Mouse (Mus musculus) lung, adult 2 months (tissue): Measurements from ENCODE around the gene Nhlrc1. TPM values are rescaled to one million over a fixed set of nuclear protein-coding genes. Genes with fewer than 3 reads are reported as not detected.
A peak's percentile ranks its signal among the peaks of the same experiment; 100 is the strongest.

Experiments used
- DNase-seq: peaks from one replicate; pipeline ENCODE4 v3.0.0; 2022
- H3K4me1 ChIP-seq: fragments of 200-500 bp; 2 replicates; pipeline ENCODE4 v1.6.1; 2011; ENCODE audit warnings: low read length; ENCODE audit not compliant: control insufficient read depth, insufficient read depth
- H3K4me3 ChIP-seq: fragments of 200-500 bp; replicated peaks from 2 replicates; pipeline ENCODE3; 2011; ENCODE audit warnings: low read depth, mild to moderate bottlenecking, control low read depth, low read length; ENCODE audit errors: extremely low read depth
- CTCF ChIP-seq: fragments of 200-500 bp; IDR thresholded peaks from 2 replicates; pipeline ENCODE4 v1.5.1; 2011; ENCODE audit warnings: mild to moderate bottlenecking, low read length, control low read depth; ENCODE audit not compliant: insufficient read depth
- POLR2A ChIP-seq: fragments of 200-500 bp; IDR thresholded peaks from 2 replicates; pipeline ENCODE4 v1.6.1; 2011; ENCODE audit warnings: low read depth, mild to moderate bottlenecking, control low read depth, low read length, borderline replicate concordance; ENCODE audit errors: extremely low read depth
- WGBS: fragments of 180-500 bp; shearing (Covaris S2); methylation state at CpG from one replicate; pipeline ENCODE4 v1.1.7; 2018; 5-methylcytosine and 5-hydroxymethylcytosine counted together
- polyA plus RNA-seq: library from polyadenylated mRNA; depleted of rRNA; stranded (reverse); fragments of >200 nt; gene quantifications from 2 replicates; pipeline ENCODE4 v1.2.3, GENCODE M21; 2012; rRNA removed

Nhlrc1 gene
- polyA plus RNA-seq, 1 experiment = 4.4 TPM

GRCm38 (mm10) chr13:46983878-46984277, 30.8 kb downstream of the Nhlrc1 start:
- TF ChIP-seq CTCF (no peak), POLR2A (no peak)

GRCm38 (mm10) chr13:46979836-46980490, 34.7 kb downstream of the Nhlrc1 start:
- Histone ChIP-seq H3K4me1 (peaks cover 17% of the 10 kb centered on the region), H3K4me3 (no peak overlapping the region)
- no peak for TF ChIP-seq CTCF
- TF ChIP-seq POLR2A = no peak
- 18% methylated on average over 13 of the region's 13 CpGs for WGBS
- peak; percentile 36 for DNase-seq

More at GRCm38 (mm10) chr13:46983878-46984277, 30.8 kb downstream of the Nhlrc1 start:
- WGBS = 65% methylated on average over 2 of the region's 2 CpGs
- Histone ChIP-seq H3K4me1 (peaks cover 22% of the 10 kb centered on the region), H3K4me3 (no peak overlapping the region)
- DNase-seq = no peak

- H3K4me1 ChIP-seq = peaks cover 12% of the 10 kb centered on the region
- DNase-seq = no peak
- 70% methylated on average over 7 of the region's 7 CpGs for WGBS
- TF ChIP-seq POLR2A (no peak), CTCF (no peak)
- no peak overlapping the region for H3K4me3 ChIP-seq
Measured at GRCm38 (mm10) chr13:46976532-46976931, 38.1 kb downstream of the Nhlrc1 start.

- no peak for DNase-seq
- TF ChIP-seq CTCF = no peak
- TF ChIP-seq POLR2A = no peak
- Histone ChIP-seq H3K4me1 (peaks cover 14% of the 10 kb centered on the region), H3K4me3 (no peak overlapping the region)
- 18% methylated on average over 4 of the region's 4 CpGs for WGBS
Measured at GRCm38 (mm10) chr13:46975930-46976329, 38.7 kb downstream of the Nhlrc1 start.

GRCm38 (mm10) chr13:46975031-46975551, 39.6 kb downstream of the Nhlrc1 start:
- TF ChIP-seq CTCF (no peak), POLR2A (no peak)
- H3K4me3 ChIP-seq = no peak overlapping the region
- peaks cover 11% of the 10 kb centered on the region for H3K4me1 ChIP-seq
- whole genome bisulfite sequencing = 51% methylated on average over 14 of the region's 14 CpGs
- no peak for DNase-seq

- WGBS = 21% methylated on average over 10 of the region's 10 CpGs
- Histone ChIP-seq H3K4me3 (peak overlapping the region; percentile 36), H3K4me1 (peaks cover 7% of the 10 kb centered on the region; the same call in 1 of the 2 replicates)
- peak; percentile 35 for DNase-seq
- no peak for TF ChIP-seq POLR2A
Measured at GRCm38 (mm10) chr13:46970286-46970945, 44.2 kb downstream of the Nhlrc1 start.

- WGBS = 90% methylated on average over 2 of the region's 2 CpGs
- Histone ChIP-seq H3K4me1 (peaks cover 7% of the 10 kb centered on the region; the same call in 1 of the 2 replicates), H3K4me3 (no peak overlapping the region)
- DNase-seq = no peak
- TF ChIP-seq POLR2A (no peak), CTCF (0 out of 2 replicates have a peak, but pooled peaks have one; percentile 22)
Measured at GRCm38 (mm10) chr13:46968626-46969025, 46.0 kb downstream of the Nhlrc1 start.

GRCm38 (mm10) chr13:46967308-46967707, 47.3 kb downstream of the Nhlrc1 start:
- TF ChIP-seq CTCF (peak; percentile 27; the same call in 1 of the 2 replicates), POLR2A (no peak)
- no peak for DNase-seq
- Histone ChIP-seq H3K4me1 (peaks cover 7% of the 10 kb centered on the region; the same call in 1 of the 2 replicates), H3K4me3 (no peak overlapping the region)
- WGBS = 79% methylated on average over 4 of the region's 4 CpGs

Other genes starting within 250 kb of the Nhlrc1 start
- 39.9 and 52.3 TPM in 2 replicates for gene Kif13a, start 85.0 kb downstream of the Nhlrc1 start, polyA plus RNA-seq
- 7.7 and 9.7 TPM in 2 replicates for gene Kdm1b, start 28.6 kb upstream of the Nhlrc1 start, polyA plus RNA-seq
- 1.0 and 2.3 TPM in 2 replicates for gene Tpmt, start 29.9 kb upstream of the Nhlrc1 start, polyA plus RNA-seq
- gene Dek, start 91.4 kb upstream of the Nhlrc1 start, polyA plus RNA-seq = 18.9 and 35.7 TPM in 2 replicates
- gene Rnf144b, start 107.8 kb upstream of the Nhlrc1 start, polyA plus RNA-seq = 15.8 and 20.9 TPM in 2 replicates